Mouse (Mus musculus): ENCODE measurements around the gene Spns3.

DNA sequence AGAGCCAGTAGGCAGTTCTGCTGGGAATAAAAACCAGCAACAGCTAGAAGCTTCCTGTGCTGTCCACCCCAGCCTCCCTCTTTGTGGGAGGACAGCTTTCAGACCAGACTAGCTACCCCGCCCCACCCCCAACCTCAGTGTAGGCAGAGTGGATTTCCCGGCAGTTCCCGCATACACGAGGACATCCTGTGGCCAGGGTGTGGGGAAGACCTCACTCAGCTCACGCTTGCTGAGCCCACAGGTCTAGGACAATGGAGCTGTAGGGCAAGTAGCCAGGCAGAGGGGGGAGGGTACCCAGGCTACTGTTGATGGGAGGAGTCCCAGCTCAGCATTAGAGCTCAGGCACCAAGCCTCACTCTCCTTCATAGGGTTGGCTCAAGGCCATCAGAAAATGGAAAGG lies 81.1 kb downstream of the Spns3 start:
- TF ChIP-seq CTCF (IDR thresholded peaks at IDR 0.05; ENCODE audit: low read depth, low read length) = no peak
- TF ChIP-seq GATA1 (IDR thresholded peaks at IDR 0.05; ENCODE audit: borderline replicate concordance, low read length) = no peak
- TF ChIP-seq POLR2AphosphoS5 (IDR thresholded peaks at IDR 0.05; ENCODE audit: insufficient replicate concordance, low read depth, low read length) = no peak
- TF ChIP-seq GATA2 (IDR thresholded peaks at IDR 0.05; ENCODE audit: borderline replicate concordance, low read depth, low read length) = no peak
